Mouse (Mus musculus): Measurements from ENCODE around the gene Cmtm2a. TPM values are rescaled to one million over a fixed set of nuclear protein-coding genes. Genes with fewer than 3 reads are reported as not detected.
"Not testable (repeated sequence)": the region's sequence is repeated elsewhere in the genome, so short reads cannot be mapped to it uniquely, and the experiment has no call there.

The Cmtm2a gene
- polyA plus RNA-seq, 1 experiment from 2014 or later = not detected

- H3K4me1 ChIP-seq (ENCODE audit: control insufficient read depth in 2 of 2, insufficient read depth in 2 of 2, low read length in 2 of 2) = no peaks in the 10 kb centered on the region
- no peak overlapping the region for H3K4me3 ChIP-seq (ENCODE audit: control insufficient read depth in 1 of 2, insufficient read depth in 1 of 2, low read depth in 1 of 2, low read length in 2 of 2)
- 81% methylated on average over 6 of the region's 6 CpGs for WGBS
- no peak overlapping the region for H3K27ac ChIP-seq (replicated peaks in 1 of 2; ENCODE audit: control insufficient read depth in 1 of 2, insufficient read depth in 1 of 2, low read depth in 2 of 2, low read length in 2 of 2)
- no peak overlapping the region for H3K9ac ChIP-seq (ENCODE audit: low read length)
- H3K36me3 ChIP-seq (ENCODE audit: control insufficient read depth, insufficient read depth, low read length) = no peaks in the 10 kb centered on the region
- no peaks in the 10 kb centered on the region for H3K9me3 ChIP-seq (ENCODE audit: control insufficient read depth, low read length)
- H3K4me2 ChIP-seq (ENCODE audit: low read length) = no peak overlapping the region
- no peaks in the 10 kb centered on the region for H3K27me3 ChIP-seq (ENCODE audit: control insufficient read depth, insufficient read depth, low read length)
- peak; percentile 35; the same call in 1 of the 2 replicates for ATAC-seq (ENCODE audit: insufficient number of reproducible peaks, insufficient read depth, low FRiP score, low read depth)
Observed at GRCm38 (mm10) chr8:104268937-104269440, 24.0 kb downstream of the Cmtm2a start.

- no peak overlapping the region for H3K4me2 ChIP-seq (ENCODE audit: low read length)
- H3K4me3 ChIP-seq (ENCODE audit: control insufficient read depth in 1 of 2, insufficient read depth in 1 of 2, low read depth in 1 of 2, low read length in 2 of 2) = no peak overlapping the region
- H3K9me3 ChIP-seq (ENCODE audit: control insufficient read depth, low read length) = no peaks in the 10 kb centered on the region
- no peak overlapping the region for H3K27ac ChIP-seq (replicated peaks in 1 of 2; ENCODE audit: control insufficient read depth in 1 of 2, insufficient read depth in 1 of 2, low read depth in 2 of 2, low read length in 2 of 2)
- H3K4me1 ChIP-seq (ENCODE audit: control insufficient read depth in 2 of 2, insufficient read depth in 2 of 2, low read length in 2 of 2) = no peaks in the 10 kb centered on the region
- no peaks in the 10 kb centered on the region for H3K27me3 ChIP-seq (ENCODE audit: control insufficient read depth, insufficient read depth, low read length)
- peaks cover 4% of the 10 kb centered on the region; the same call in 1 of the 2 replicates for H3K36me3 ChIP-seq (ENCODE audit: control insufficient read depth, insufficient read depth, low read length)
- no peak overlapping the region for H3K9ac ChIP-seq (ENCODE audit: low read length)
- no peak for ATAC-seq (ENCODE audit: insufficient number of reproducible peaks, insufficient read depth, low FRiP score, low read depth)
Observed at GRCm38 (mm10) chr8:104268368-104268767, 24.6 kb downstream of the Cmtm2a start.

- H3K27ac ChIP-seq (replicated peaks in 1 of 2; ENCODE audit: control insufficient read depth in 1 of 2, insufficient read depth in 1 of 2, low read depth in 2 of 2, low read length in 2 of 2); H3K4me2 ChIP-seq (ENCODE audit: low read length): not testable (repeated sequence)
Observed at GRCm38 (mm10) chr8:104264271-104264935, 28.6 kb downstream of the Cmtm2a start.

GRCm38 (mm10) chr8:104261802-104262201, 31.2 kb downstream of the Cmtm2a start:
- ATAC-seq (ENCODE audit: insufficient number of reproducible peaks, insufficient read depth, low FRiP score, low read depth); H3K27ac ChIP-seq (replicated peaks in 1 of 2; ENCODE audit: control insufficient read depth in 1 of 2, insufficient read depth in 1 of 2, low read depth in 2 of 2, low read length in 2 of 2); H3K27me3 ChIP-seq (ENCODE audit: control insufficient read depth, insufficient read depth, low read length); H3K9me3 ChIP-seq (ENCODE audit: control insufficient read depth, low read length); H3K4me2 ChIP-seq (ENCODE audit: low read length); H3K9ac ChIP-seq (ENCODE audit: low read length); H3K4me1 ChIP-seq (ENCODE audit: control insufficient read depth in 2 of 2, insufficient read depth in 2 of 2, low read length in 2 of 2); H3K4me3 ChIP-seq (ENCODE audit: control insufficient read depth in 1 of 2, insufficient read depth in 1 of 2, low read depth in 1 of 2, low read length in 2 of 2): not testable (repeated sequence)
- H3K36me3 ChIP-seq (ENCODE audit: control insufficient read depth, insufficient read depth, low read length) = peaks cover 26% of the 10 kb centered on the region
- WGBS = 92% methylated on average over 5 of the region's 5 CpGs

More at GRCm38 (mm10) chr8:104264271-104264935, 28.6 kb downstream of the Cmtm2a start:
- not testable (repeated sequence) for H3K36me3 ChIP-seq (ENCODE audit: control insufficient read depth, insufficient read depth, low read length); H3K9me3 ChIP-seq (ENCODE audit: control insufficient read depth, low read length); ATAC-seq (ENCODE audit: insufficient number of reproducible peaks, insufficient read depth, low FRiP score, low read depth); H3K4me1 ChIP-seq (ENCODE audit: control insufficient read depth in 2 of 2, insufficient read depth in 2 of 2, low read length in 2 of 2); H3K27me3 ChIP-seq (ENCODE audit: control insufficient read depth, insufficient read depth, low read length); H3K9ac ChIP-seq (ENCODE audit: low read length); H3K4me3 ChIP-seq (ENCODE audit: control insufficient read depth in 1 of 2, insufficient read depth in 1 of 2, low read depth in 1 of 2, low read length in 2 of 2)
- 93% methylated on average over 22 of the region's 22 CpGs for WGBS

DNA sequence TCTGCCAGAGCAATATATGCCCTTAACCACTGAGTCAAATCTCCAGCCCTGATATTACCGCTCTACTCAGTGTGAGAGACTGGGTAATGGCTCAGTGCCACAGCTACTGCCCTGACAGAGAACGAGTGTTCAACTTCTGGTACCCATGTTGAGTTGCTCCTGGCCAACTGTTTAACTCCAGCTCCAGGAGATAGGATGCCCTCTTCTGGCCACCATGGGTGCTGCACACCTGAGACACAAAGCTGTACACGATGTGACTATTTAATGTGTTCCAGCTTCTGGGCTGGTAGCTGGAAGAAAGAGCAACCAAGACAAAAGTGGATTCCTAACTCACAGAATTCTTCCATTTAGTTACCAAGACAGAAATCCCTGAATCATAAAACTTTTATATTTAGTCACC, 40.0 kb downstream of the Cmtm2a start:
- Histone ChIP-seq H3K9me3 (ENCODE audit: control insufficient read depth, low read length) (no peaks in the 10 kb centered on the region), H3K27me3 (ENCODE audit: control insufficient read depth, insufficient read depth, low read length) (no peaks in the 10 kb centered on the region), H3K4me1 (ENCODE audit: control insufficient read depth in 2 of 2, insufficient read depth in 2 of 2, low read length in 2 of 2) (peaks cover 2 to 6% of the 10 kb centered on the region in 2 experiments; a peak in 2 of 4 replicates), H3K36me3 (ENCODE audit: control insufficient read depth, insufficient read depth, low read length) (peaks cover 9% of the 10 kb centered on the region), H3K4me3 (ENCODE audit: control insufficient read depth in 1 of 2, insufficient read depth in 1 of 2, low read depth in 1 of 2, low read length in 2 of 2) (no peak overlapping the region), H3K9ac (ENCODE audit: low read length) (no peak overlapping the region), H3K4me2 (ENCODE audit: low read length) (no peak overlapping the region), H3K27ac (replicated peaks in 1 of 2; ENCODE audit: control insufficient read depth in 1 of 2, insufficient read depth in 1 of 2, low read depth in 2 of 2, low read length in 2 of 2) (no peak overlapping the region)
- ATAC-seq (ENCODE audit: insufficient number of reproducible peaks, insufficient read depth, low FRiP score, low read depth) = no peak
- 91% methylated on average over 3 of the region's 3 CpGs for WGBS

DNA sequence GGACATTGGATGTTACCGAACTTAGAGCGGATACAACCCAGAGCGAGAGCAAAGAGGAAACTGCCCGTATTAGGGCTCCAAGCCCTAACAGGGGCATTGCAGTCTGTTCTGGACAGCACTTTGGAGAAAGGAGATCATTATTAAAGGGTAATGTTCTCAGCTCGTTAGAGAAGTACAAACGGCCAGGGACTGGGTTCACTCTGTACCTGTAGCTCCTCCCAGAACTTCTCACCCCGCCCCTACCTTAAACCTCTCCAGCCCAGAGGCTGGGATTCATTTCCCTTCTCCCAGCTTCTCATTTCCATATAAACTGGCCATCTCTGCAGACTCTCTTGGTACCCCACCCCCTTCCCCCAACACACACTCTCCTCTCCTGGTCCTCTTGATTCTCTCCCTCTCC, 41.5 kb downstream of the Cmtm2a start:
- WGBS = under 1% methylated on average over 7 of the region's 7 CpGs
- no peak overlapping the region for H3K27ac ChIP-seq (replicated peaks in 1 of 2; ENCODE audit: control insufficient read depth in 1 of 2, insufficient read depth in 1 of 2, low read depth in 2 of 2, low read length in 2 of 2)
- H3K27me3 ChIP-seq (ENCODE audit: control insufficient read depth, insufficient read depth, low read length) = no peaks in the 10 kb centered on the region
- no peaks in the 10 kb centered on the region for H3K9me3 ChIP-seq (ENCODE audit: control insufficient read depth, low read length)
- peak overlapping the region; percentile 78 for H3K9ac ChIP-seq (ENCODE audit: low read length)
- ATAC-seq (ENCODE audit: insufficient number of reproducible peaks, insufficient read depth, low FRiP score, low read depth) = no peak
- H3K4me3 ChIP-seq (ENCODE audit: control insufficient read depth in 1 of 2, insufficient read depth in 1 of 2, low read depth in 1 of 2, low read length in 2 of 2) = peak overlapping the region; percentile 68 to 74
- H3K36me3 ChIP-seq (ENCODE audit: control insufficient read depth, insufficient read depth, low read length) = no peaks in the 10 kb centered on the region
- peak overlapping the region; percentile 91 for H3K4me2 ChIP-seq (ENCODE audit: low read length)
- H3K4me1 ChIP-seq (ENCODE audit: control insufficient read depth in 2 of 2, insufficient read depth in 2 of 2, low read length in 2 of 2) = peaks cover 10 to 20% of the 10 kb centered on the region in 2 experiments

DNA sequence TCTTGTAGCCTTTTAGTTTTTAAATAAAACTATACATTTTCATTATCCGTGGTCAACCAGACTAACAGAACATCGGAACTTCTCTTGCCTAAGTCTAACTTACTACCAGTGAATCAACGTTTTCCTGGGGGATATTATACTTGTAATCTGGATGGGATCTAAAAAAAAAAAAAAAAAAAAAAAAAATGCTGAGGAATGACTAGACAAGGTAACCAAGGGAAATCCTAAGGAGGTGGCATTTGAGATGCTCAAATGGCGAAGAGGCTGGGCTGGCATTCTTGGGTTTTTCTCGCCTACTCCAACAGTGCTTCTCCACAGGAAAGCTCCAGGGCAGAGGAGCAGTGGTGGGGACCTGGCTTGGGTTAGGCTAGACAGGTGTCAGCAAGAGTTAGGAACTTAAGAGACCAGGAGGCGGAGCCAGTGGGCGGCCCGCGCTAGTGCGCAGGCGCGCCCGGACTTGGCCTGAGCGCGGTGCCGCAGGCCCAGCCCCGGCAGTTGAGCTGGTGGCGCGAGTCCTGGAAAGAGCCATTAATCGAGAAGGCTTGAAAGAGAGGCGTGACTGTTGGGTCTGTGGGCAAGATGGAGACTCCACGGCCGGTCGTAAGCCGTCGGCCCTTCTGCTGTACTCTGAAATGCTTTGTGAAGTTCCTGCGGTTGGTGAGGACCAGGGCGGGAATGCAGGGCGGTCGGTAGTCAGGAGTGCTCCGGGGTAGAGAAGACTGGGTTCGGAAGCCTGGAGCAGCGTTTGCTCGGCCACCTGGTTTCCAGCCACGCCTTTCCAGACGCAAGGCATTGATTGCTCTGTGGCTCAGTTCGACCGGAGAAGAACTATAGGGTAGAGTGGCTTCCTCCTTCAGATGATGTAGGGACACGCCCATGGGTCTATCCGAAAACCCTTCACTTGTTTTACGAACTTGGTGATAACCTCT, 42.3 kb downstream of the Cmtm2a start, which contains the start of gene Cklf:
TSS of gene Cklf (plus strand) at position 423 of the 929 bp plus-strand sequence.
- Histone ChIP-seq H3K4me3 (ENCODE audit: control insufficient read depth in 1 of 2, insufficient read depth in 1 of 2, low read depth in 1 of 2, low read length in 2 of 2) (peak within 1 kb of the TSS; percentile 68 to 74), H3K9me3 (ENCODE audit: control insufficient read depth, low read length) (no peaks in the 10 kb centered on the region), H3K4me2 (ENCODE audit: low read length) (peak within 1 kb of the TSS; percentile 91), H3K27me3 (ENCODE audit: control insufficient read depth, insufficient read depth, low read length) (no peaks in the 10 kb centered on the region), H3K9ac (ENCODE audit: low read length) (peak within 1 kb of the TSS; percentile 78), H3K36me3 (ENCODE audit: control insufficient read depth, insufficient read depth, low read length) (0 out of 2 replicates have a peak, but pooled peaks cover 5% of the 10 kb centered on the region), H3K4me1 (ENCODE audit: control insufficient read depth in 2 of 2, insufficient read depth in 2 of 2, low read length in 2 of 2) (peaks cover 10 to 20% of the 10 kb centered on the region in 2 experiments), H3K27ac (replicated peaks in 1 of 2; ENCODE audit: control insufficient read depth in 1 of 2, insufficient read depth in 1 of 2, low read depth in 2 of 2, low read length in 2 of 2) (peak within 1 kb of the TSS; percentile 42 to 72)
- ATAC-seq (ENCODE audit: insufficient number of reproducible peaks, insufficient read depth, low FRiP score, low read depth) = peak; percentile 84
- 3% methylated on average over 41 of the region's 41 CpGs for WGBS
